Mouse (Mus musculus) adrenal gland, postnatal 4 days (tissue): ENCODE data around the gene Dip2b. TPM values are rescaled to one million over a fixed set of nuclear protein-coding genes. Genes with fewer than 3 reads are reported as not detected.
A peak's percentile ranks its signal among the peaks of the same experiment; 100 is the strongest.

Experiments used
- DNase-seq, 2 experiments: peaks; one replicate each; pipeline ENCODE4 v3.0.0; 2021 to 2022; ENCODE audit warnings: low spot score in 2 of 2, mixed read lengths in 2 of 2
- total RNA-seq, 2 experiments: library from RNA; stranded (reverse); gene quantifications; 2 replicates each; pipeline ENCODE4 v1.2.3; 2021

Gene Dip2b
- total RNA-seq, 2 experiments from 2014 or later, result 32.2 to 33.0 TPM

DNA sequence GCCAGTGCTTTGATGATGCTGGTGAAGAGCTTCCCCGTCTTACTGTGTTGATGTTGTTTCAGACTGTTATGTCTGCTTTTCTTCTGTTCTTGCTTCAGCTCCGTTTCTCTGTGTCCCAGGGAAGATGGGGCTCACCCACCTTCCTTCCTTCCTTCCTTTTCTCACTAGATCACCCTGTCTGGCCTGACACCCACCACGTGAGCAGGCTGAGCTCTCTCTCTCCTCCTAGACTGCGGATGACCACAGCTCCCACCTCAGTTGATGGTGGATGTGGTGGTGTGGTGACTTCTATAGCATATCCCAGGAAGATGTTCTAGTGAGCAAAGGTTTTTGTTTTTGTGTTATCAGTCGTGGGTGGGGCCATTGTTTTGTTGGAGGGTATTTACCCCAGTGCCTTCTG is 85.4 kb downstream of the Dip2b start:
- no peak for DNase-seq

DNA sequence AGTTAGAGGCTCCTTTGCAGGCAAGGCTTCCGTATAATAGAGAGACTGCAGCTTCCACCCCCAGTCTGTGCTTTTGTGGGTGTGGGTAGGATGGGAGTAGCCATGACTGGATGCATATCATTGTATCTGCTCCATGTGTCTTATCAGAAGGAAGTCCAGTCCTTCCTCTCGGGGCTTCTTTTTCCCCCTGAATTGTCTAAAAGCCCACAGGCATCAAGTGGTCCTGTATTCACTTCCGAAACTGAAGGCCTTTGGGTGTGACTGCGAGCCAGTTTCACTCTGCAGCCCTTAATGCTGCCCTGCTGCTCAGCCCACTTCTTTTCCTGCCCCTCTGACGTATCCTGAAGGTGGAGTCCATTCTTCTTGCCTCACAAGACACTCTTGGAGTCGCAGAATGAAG is 86.8 kb downstream of the Dip2b start:
- DNase-seq, result no peak

DNA sequence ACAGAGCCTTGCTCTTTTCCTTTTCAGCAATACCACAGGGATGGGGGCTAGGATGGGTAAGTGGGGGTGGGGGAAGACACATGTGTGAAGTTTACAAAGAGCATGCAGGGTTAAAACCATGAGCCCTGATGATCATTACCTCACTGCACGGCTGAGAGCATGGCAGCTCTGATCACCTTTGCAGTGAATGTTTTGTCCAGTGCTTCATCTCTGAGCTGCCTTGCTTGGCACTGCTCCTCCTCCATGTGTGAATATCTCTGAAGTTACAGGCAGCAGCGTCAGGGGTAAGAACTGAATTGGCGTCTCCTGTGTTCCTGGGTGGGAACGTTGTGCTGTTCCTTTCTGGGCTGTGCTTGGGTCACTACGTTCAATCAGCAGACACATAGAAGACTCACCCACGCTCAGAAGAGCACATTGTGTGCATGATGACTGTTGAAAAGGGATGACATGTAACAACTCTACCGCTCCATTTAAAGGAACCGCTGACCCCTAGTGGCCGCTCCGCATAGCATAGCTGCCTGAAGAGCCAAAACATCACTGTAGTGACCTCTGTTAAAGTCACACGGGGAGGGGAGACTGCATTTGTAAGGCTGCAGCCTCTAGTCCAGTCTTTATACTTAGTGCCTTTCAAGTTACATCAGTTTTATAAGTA is 88.1 kb downstream of the Dip2b start:
- DNase-seq, result peak; percentile 39 to 72

DNA sequence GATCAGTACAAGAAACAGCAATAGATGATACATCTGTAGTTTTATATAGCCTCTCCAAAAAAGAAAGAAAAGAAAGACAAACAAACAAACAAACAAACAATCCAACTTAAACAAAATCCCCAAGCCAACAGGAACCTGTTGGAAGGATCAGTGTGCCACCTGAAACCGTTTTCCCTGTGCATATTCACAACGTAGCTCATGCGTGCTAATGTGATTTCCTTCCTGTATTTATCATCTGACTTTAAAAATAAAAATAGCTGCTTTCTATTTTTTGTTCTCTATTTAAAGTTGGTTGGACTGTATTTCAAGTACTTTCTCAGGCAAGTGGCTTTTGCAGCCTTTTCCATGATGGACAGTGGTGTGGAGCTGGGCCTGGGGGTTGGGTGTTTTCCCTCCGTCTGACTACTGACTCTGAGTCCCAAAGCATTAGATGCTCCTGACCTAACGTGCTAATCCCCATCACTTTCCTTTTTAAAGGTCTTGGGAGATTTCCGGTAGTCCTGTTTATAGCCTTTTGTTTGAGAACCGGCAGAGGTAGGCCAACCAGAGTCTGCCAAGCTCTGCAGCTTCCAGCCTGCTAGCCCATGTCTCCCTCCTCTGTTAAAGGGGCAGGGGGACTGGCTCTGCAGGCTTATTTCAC is 90.8 kb downstream of the Dip2b start:
- DNase-seq, result no peak

DNA sequence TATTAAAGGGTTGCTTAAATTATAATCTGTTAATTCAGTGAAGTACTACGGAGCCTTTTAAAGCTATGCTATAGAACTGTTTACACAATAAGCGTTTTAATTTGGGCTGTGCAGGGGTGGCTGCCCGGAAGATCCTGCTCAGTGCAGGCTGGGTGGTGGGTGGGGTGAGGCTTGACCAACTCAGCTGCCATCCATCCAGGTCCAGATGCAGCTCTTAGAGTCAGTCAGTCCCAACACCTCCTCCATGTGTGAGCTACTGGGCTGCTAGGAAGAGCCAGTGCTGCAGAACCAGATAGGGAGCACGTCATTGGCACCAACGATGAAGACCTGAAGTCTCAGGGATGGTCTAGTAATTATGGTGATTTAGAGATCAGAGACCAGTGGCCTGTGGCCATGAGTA is 101.2 kb downstream of the Dip2b start:
- DNase-seq, result no peak

DNA sequence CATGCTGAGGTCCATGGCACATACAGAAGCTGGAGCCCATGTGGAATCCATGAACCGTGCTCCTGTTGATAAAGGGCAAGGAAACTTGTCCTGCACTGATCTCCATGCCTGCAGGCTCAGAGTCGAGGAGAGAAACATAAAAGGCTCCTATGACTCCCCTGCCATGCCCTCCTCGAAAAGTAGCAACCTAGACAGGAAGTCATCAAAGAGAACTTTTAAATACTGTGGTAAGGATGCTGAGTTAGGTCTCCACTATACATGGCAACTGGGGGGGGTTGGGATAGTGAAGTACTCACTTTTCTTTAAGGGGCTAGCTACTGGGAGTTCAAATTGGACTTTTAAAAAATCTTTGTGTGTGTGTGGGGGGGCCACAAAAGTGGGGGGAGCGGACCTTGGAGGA is 102.0 kb downstream of the Dip2b start:
- no peak for DNase-seq

DNA sequence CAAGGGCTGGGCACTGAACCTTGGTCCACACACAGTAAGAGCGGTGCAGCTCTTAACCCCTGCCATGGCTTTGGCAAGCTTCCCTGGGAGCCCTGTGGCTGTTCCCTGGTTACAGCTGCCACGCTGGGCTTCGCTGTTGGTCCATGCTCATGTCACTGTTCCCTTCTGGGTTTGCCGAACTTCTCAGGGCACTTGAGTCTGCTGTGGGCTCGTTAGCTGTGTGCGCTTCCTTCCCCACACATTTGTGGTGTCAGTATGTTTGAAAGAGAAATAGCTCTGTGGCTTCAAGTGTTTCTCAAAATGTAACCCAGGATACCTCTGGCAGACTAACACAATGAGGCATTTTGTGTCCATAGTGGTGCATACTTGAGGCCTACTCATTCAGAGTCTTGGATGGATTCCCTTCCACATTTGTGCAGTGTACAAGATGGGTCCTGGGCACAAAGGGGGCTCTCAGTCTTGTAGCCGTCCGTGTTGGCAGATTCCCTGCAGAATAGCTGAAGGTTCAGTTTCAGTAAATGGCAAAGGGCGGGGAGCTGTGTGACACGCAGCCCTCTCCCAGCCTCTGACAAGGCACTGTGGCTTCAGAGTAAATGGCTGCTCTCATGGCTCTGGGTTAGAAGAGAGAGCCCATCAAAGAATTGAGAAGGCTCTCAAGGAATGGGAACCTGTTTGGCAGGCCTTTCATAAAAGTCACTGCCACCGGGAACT is 104.8 kb downstream of the Dip2b start:
- no peak for DNase-seq

DNA sequence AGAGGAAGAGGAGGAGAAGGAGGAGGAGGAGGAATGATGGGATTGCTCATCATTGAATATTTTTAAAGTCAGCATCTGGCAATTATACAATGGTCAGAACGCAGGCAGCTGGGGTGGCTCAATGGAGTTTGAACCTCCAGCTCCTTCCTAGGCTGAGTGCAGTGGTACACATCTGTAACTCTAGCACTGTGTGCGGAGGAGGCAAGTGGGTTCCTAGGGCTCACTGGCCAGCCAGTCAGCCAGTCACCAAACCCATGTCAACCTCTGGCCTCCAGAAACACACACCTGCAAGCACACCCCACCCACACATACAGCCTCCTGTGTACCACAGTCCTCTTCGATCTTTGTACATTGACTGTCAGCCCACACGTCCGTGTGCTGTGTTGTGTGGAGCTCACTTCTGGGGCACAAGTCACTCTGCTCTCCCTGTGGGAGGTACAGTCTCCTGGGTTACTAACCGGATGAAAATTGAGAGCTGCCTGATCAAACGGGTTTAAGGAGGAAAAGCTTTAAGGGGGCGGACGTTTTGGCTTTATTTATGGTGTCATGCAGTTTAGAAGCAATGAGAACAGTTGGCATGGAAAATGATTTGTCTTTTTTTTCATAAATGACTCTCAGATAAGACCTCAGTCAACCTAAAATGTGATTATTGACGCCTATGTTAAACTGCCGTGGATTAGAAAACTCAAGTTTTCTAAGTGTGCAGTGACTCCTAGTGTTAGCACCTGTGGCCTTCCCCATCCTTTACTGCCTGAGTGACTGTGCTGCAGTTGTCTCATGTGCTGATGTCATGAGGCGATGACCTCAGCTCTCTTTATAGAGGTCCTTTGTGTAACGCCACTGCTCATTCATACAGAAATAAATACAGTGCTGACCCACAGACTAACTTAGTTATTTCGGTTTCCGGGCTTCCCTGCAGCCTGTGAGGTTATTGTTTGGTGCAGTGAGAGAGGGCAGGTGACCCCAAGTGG is 106.7 kb downstream of the Dip2b start:
- no peak for DNase-seq

DNA sequence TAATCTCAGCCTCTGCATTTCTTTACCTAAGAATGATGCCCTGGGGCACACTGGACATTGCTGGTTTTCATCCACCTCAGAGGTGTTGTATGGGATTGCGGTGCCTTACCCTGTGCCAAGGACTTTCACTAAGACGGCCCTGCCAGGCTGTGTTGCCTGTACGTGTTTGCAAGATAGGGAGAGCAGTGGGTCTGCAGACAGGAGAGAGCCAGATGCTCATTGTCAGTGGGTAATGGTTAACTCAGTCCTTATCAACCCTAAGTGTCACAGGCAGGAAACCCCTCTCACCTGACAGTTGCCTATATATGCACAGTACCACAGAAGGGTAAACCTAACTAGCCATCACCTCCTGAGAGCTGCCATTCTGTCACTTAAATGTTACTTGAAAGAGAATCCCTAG is 107.5 kb downstream of the Dip2b start:
- DNase-seq, result no peak

DNA sequence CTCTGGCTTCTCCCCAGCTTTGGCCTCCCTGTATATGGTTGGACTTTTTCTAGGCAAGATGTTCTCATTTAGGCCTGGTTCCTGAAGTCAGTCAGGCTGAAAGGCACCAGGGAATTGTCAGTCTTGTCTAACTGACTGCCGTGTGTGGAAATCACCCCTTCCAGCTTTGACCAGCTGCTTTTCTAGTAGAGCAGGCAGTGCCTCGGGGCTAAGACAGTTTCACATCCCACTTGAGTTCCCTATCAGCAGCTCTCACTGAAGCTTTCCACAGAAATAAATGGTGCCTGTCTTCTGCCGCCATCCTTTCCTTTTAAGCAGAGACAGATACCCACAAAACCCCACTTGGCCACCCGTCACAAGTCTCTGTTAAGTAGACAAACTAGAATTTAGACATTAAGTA is 112.1 kb downstream of the Dip2b start:
- DNase-seq, result no peak

DNA sequence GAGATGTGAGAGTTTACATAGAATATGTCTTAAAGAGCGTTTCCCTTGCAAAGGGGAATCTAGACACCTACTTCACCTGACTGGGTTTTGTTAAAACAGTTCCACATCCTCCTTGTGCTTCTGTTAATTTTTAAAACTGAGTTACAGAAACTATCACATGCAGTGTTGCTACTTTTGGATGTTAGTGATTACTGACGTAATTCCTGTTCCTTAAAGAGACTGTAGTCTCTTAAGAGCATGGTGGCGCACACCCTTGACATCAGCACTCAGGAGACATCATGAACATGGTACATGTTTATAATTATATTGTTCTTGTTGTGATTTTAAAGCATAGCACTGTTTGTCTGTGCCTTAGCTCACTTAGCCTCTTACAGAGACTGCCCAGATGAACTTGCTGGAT is 113.9 kb downstream of the Dip2b start:
- no peak for DNase-seq

DNA sequence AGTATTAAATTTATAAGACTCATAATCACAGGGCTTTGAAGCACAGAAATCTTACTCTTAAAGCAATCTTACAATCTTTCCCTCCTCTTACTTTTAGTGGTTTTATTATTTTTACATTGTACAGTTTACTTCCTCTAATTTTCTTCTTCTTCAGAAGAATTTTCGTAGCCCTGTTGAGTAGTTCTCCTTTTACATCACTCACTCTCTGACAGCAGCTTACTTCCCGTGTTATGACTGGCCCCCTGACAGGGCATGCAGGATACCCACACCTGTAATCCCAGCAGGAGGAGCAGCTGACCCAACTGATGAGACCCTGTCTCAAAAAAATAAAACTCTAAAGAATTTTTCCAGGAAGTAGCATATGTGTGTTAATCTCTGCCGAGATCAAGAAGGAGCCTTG is 114.6 kb downstream of the Dip2b start:
- no peak for DNase-seq

DNA sequence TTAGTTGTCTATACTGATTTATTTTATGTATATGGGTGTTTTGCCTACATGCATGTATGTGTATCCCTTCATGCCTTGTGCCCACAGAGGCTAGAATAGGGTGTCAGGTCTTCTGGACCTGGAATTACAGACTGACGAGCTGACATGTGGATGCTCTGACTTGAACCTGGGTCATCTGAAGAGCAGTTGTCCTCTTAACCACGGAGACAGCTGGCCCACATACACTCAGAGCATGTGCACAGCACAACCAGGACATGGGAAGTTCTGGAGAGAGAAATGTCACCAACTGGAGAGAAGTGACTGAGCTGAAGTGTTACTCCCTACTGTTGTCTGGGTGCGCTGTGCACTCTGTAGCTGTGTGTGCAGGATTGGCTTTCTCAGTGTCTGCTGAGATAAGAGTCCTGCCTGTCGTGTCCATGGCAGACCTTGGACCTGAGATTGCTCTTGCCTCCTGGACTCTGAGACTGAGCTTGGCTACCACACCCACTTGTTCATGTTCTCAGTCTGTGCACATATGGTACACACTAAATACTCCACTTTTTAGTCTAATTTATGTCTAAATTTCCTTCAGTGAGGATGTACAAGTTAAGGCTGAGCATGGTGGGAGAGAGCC is 117.7 kb downstream of the Dip2b start:
- DNase-seq, result no peak

DNA sequence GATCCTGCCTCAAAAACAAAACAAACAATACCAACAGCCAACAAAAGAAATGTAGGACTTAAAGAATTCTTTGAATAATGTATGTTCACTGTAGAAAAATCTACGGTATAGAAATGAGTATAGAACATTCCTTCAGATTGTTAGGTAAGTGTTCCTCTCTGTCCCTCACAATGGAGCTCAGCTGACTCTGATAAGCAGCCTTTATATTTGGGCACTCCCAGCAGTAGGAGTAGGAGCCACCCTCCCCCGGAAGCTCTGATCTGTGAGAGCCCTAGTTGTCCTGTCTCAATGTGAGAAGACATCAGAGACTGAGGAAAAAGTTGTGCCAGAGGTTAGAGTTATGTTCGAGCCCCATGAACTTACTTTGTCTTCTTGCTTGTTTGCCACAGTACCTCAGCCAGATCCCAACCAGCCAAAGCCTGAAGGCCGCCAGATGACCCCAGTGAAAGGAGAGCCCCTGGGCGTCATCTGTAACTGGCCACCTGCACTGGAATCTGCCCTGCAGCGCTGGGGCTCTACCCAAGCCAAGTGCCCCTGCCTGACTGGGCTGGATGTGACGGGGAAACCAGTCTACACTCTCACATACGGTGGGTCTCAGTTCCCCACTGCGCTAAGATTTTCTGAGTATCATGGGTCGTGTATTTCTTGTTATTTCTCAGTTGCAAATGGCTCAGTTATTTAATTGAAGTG is 118.5 kb downstream of the Dip2b start:
- DNase-seq, result no peak

DNA sequence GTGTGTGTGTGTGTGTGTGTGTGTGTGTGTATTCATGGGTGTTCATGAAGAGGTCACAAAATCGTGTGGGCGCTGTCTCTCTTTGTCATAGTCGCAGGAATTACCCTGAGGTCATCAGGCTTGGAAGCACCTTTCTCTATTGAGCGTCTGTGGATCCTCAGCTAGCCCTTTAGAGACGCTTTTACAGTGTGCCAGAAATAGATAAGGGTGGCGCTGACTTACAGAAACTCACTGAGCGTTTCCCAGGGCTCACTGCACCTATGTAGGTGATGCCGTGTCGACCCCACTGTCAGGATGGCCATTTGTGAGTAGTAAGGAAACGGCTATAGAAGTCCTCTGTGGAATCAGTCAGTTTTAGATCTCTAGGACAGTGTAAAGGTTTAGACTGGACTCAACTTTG is 120.5 kb downstream of the Dip2b start:
- DNase-seq, result no peak

DNA sequence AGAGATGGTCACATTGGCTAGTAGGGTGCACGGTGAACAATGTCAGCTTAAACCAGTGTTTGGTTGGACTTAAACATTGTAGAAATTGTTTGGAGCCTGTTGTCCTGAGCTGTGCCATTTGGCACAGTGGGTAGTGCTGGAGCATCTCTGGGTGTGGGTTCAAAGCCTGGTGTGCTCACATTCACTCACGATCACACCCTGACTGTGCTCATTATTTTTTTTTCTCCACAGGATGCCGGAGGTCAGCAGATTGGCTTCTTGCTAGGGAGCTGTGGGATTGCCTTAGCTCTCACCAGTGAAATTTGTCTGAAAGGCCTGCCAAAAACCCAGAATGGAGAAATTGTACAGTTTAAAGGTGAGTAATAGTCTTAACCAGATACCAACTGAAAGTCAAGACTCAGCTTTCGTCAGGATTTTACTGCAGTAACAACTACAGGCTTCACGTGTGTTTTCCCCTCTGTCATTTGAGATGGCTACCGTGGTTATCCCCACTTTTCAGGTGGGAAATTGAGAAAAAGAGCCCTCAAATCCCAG is 123.3 kb downstream of the Dip2b start:
- DNase-seq, result no peak

DNA sequence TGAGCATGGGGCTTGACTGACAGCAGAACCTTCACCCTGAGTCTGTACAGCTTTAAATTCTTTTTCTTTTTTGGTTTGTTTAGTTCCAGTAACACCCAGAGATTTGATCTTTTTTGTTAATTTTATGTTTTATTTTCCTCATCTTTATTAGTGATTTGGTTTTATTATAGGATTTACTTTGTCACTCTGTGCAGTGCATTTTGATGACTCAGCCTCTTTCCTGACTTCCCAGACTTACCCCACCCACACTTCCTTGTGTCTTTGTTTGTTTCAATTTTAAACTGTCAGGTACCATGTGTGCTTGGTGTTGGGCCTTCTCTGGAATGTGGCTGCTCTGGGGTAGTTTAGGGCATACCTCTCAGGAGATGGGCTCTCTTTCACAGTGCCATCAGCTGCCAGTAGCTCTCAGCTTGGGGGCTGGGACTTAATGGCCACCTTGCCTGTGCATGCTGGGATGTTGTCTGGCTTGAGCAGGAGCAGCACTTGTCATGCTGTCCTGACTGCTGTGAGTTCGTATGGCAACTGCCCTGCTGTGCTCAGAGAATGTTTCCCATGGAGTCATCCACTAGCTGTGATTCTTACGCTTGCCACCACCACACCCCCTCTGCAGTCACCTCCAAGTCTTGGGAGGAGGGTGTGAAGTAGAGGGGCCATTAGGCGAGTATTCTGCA is 125.1 kb downstream of the Dip2b start:
- no peak for DNase-seq

DNA sequence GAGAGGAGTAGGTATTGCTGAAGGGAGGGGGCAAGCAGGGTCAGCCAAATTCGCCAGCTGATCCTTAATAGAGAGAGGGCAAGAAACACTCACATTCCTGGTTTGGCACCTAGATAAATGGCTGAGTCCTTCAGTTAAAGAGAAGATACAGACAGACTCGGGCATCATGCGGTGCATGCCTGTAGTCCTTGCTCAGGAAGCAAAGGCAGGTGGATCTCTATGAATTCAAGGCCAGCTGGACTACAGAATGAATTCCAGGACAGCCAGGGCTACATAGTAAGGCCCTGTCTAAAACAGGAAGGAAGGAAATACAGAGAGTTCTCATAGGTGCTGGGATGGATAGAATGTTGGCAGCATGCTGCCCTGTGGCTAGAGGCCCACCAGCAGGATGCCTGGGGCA is 128.0 kb downstream of the Dip2b start:
- DNase-seq, result no peak

DNA sequence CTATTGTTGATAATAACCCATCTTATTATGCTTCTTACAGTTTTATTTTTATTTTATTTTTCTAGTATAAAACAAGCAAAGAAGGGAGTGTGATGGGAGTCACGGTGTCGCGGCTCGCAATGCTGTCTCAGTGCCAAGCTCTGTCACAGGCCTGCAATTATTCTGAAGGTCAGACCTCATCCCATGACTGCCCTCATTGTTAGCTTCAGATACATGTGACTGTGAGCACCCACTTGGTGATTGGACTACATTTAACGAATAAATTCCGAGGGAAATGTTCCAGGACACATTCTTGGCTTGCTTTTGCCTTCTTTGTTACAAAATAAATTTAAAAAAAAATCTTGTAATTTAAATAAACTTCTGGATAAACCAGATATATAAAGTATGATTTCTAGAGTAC is 129.3 kb downstream of the Dip2b start:
- DNase-seq, result no peak

DNA sequence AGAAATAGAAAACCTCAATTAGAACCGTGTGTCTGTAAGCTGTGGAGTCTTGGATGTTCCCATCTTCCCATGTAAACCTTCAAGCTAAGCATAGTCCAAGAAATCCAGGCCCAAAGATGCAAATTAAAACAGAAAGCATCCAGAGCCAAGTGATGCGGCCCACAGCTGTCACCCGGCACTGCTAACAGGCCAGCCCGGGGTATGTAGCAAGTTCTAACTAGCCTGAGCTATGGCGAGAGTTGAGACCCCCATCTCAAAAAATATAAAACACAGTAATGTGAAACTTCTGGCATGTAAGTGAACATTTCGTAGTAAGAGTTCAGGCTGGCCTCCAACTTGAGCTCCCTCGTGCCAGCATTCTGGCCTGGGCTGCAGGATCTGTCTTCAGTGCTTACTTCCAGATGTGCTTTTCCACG is 129.7 kb downstream of the Dip2b start:
- no peak for DNase-seq
